Mouse (Mus musculus): ENCODE results near the gene Sugct.

DNA sequence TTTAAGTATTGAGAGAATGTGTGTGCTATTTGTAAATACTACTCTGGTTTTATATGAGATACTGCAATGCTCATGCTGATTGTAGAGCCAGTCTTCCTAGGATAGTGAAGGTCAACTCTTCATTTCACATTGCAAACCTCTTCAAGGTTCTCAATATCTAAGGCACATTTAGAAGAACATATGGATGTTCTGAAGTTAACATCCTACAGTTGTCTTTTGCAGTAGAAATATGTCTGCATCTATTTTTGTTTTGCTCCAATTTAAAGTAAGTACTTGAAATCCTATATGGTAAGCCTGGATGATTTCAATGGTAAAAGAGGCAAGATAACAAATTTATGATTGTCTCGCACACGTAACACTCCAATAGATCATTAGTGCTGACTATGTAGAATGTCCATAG lies 638.7 kb downstream of the Sugct start:
- TF ChIP-seq CTCF (IDR thresholded peaks at IDR 0.05; ENCODE audit: control insufficient read depth, insufficient read depth, insufficient read length), result no peak
- TF ChIP-seq MAX (IDR thresholded peaks at IDR 0.05), result no peak
- TF ChIP-seq MYOG (IDR thresholded peaks at IDR 0.05; ENCODE audit: control insufficient read depth, extremely low read depth, insufficient read length), result no peak
- no peak for TF ChIP-seq CEBPB (IDR thresholded peaks at IDR 0.05; ENCODE audit: low read depth)
- no peak for TF ChIP-seq USF1 (IDR thresholded peaks at IDR 0.05; ENCODE audit: low read depth)
- no peak for TF ChIP-seq FOSL1 (IDR thresholded peaks at IDR 0.05; ENCODE audit: insufficient read depth, low read length, poor library complexity, severe bottlenecking)
- TF ChIP-seq MYOD1 (IDR thresholded peaks at IDR 0.05; ENCODE audit: control insufficient read depth, insufficient read length, low read depth), result no peak

Measured in C2C12 (cell line).